Mouse (Mus musculus): ENCODE data around the gene Dnah3. TPM values are rescaled to one million over a fixed set of nuclear protein-coding genes. Genes with fewer than 3 reads are reported as not detected.

The Dnah3 gene
- total RNA-seq, 2 experiments from 2014 or later: 0.05 to 0.45 TPM

- DNase-seq (ENCODE audit: extremely low spot score in 1 of 2, low spot score in 1 of 2): no peak
These were observed 31.0 kb downstream of the Dnah3 start for GRCm38 (mm10) chr7:120064045-120064444.

GRCm38 (mm10) chr7:120055479-120055878 lies 39.6 kb downstream of the Dnah3 start:
- no peak for DNase-seq (ENCODE audit: extremely low spot score in 1 of 2, low spot score in 1 of 2)

- DNase-seq (ENCODE audit: extremely low spot score in 1 of 2, low spot score in 1 of 2): no peak
These were observed 41.1 kb downstream of the Dnah3 start for GRCm38 (mm10) chr7:120054016-120054415.

GRCm38 (mm10) chr7:120050447-120050846 lies 44.6 kb downstream of the Dnah3 start:
- DNase-seq (ENCODE audit: extremely low spot score in 1 of 2, low spot score in 1 of 2): no peak

GRCm38 (mm10) chr7:120043990-120044389 lies 51.1 kb downstream of the Dnah3 start:
- no peak for DNase-seq (ENCODE audit: extremely low spot score in 1 of 2, low spot score in 1 of 2)

GRCm38 (mm10) chr7:120036422-120036821 lies 58.7 kb downstream of the Dnah3 start:
- DNase-seq (ENCODE audit: extremely low spot score in 1 of 2, low spot score in 1 of 2): no peak

- no peak for DNase-seq (ENCODE audit: extremely low spot score in 1 of 2, low spot score in 1 of 2)
These were observed 60.1 kb downstream of the Dnah3 start for GRCm38 (mm10) chr7:120034996-120035395.

GRCm38 (mm10) chr7:120034566-120034965 lies 60.5 kb downstream of the Dnah3 start:
- DNase-seq (ENCODE audit: extremely low spot score in 1 of 2, low spot score in 1 of 2): peak in 1 of 2 experiments; percentile 13

- DNase-seq (ENCODE audit: extremely low spot score in 1 of 2, low spot score in 1 of 2): no peak
These were observed 66.4 kb downstream of the Dnah3 start for GRCm38 (mm10) chr7:120028669-120029068.

- no peak for DNase-seq (ENCODE audit: extremely low spot score in 1 of 2, low spot score in 1 of 2)
These were observed 98.0 kb downstream of the Dnah3 start for GRCm38 (mm10) chr7:119997066-119997465.

- peak in 1 of 2 experiments; percentile 38 for DNase-seq (ENCODE audit: extremely low spot score in 1 of 2, low spot score in 1 of 2)
These were observed 109.7 kb downstream of the Dnah3 start for GRCm38 (mm10) chr7:119985279-119985912.

- no peak for DNase-seq (ENCODE audit: extremely low spot score in 1 of 2, low spot score in 1 of 2)
These were observed 114.9 kb downstream of the Dnah3 start for GRCm38 (mm10) chr7:119980170-119980569.

- DNase-seq (ENCODE audit: extremely low spot score in 1 of 2, low spot score in 1 of 2): no peak
These were observed 116.5 kb downstream of the Dnah3 start for GRCm38 (mm10) chr7:119978576-119978975.

- DNase-seq (ENCODE audit: extremely low spot score in 1 of 2, low spot score in 1 of 2): no peak
These were observed 117.5 kb downstream of the Dnah3 start for GRCm38 (mm10) chr7:119977574-119977973.

- no peak for DNase-seq (ENCODE audit: extremely low spot score in 1 of 2, low spot score in 1 of 2)
These were observed 118.8 kb downstream of the Dnah3 start for GRCm38 (mm10) chr7:119976256-119976655.

- DNase-seq (ENCODE audit: extremely low spot score in 1 of 2, low spot score in 1 of 2): no peak
These were observed 120.9 kb downstream of the Dnah3 start for GRCm38 (mm10) chr7:119974214-119974613.

- DNase-seq (ENCODE audit: extremely low spot score in 1 of 2, low spot score in 1 of 2): no peak
These were observed 125.8 kb downstream of the Dnah3 start for GRCm38 (mm10) chr7:119969320-119969719.

GRCm38 (mm10) chr7:119965651-119966395 lies 129.3 kb downstream of the Dnah3 start:
- no peak for DNase-seq (ENCODE audit: extremely low spot score in 1 of 2, low spot score in 1 of 2)

GRCm38 (mm10) chr7:119965205-119965604 lies 129.9 kb downstream of the Dnah3 start:
- DNase-seq (ENCODE audit: extremely low spot score in 1 of 2, low spot score in 1 of 2): no peak

- DNase-seq (ENCODE audit: extremely low spot score in 1 of 2, low spot score in 1 of 2): no peak
These were observed 134.0 kb downstream of the Dnah3 start for GRCm38 (mm10) chr7:119961107-119961506.

- DNase-seq (ENCODE audit: extremely low spot score in 1 of 2, low spot score in 1 of 2): no peak
These were observed 134.5 kb downstream of the Dnah3 start for GRCm38 (mm10) chr7:119960546-119960945.

- DNase-seq (ENCODE audit: extremely low spot score in 1 of 2, low spot score in 1 of 2): no peak
These were observed 135.1 kb downstream of the Dnah3 start for GRCm38 (mm10) chr7:119960006-119960405.
